Mouse (Mus musculus): ENCODE data around the gene Ifnar2. TPM values are rescaled to one million over a fixed set of nuclear protein-coding genes. Genes with fewer than 3 reads are reported as not detected.

Gene Ifnar2
- polyA plus RNA-seq, 2 experiments from 2014 or later: 45.8 to 48.2 TPM

- ATAC-seq: no peak
Measured at GRCm38 (mm10) chr16:91394826-91395410, 22.3 kb downstream of the Ifnar2 start.

- no peak for ATAC-seq
Measured at GRCm38 (mm10) chr16:91395633-91396392, 23.2 kb downstream of the Ifnar2 start.

- no peak for ATAC-seq
Measured at GRCm38 (mm10) chr16:91396844-91397537, 24.4 kb downstream of the Ifnar2 start.

DNA sequence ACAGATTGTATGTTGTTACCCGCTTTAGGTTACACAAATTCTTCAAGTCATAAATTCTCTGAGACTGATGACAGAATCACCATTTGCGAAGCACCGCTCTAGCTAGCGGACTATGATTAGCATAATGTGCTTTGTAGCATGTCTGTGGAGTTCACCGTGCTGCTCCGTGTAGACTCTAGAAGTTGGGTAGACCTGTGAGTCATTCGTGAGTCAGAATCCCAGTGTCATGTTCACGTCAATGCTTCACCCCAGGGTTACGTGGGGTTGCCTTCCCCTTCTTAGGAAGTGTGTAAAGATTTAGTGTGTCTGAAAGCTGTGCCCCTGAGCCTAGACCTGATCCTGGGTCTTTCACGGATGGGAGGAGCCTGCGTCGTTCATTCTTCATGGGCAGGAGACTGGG, 25.4 kb downstream of the Ifnar2 start:
- ATAC-seq: no peak

- ATAC-seq: no peak
Measured at GRCm38 (mm10) chr16:91398944-91399343, 26.4 kb downstream of the Ifnar2 start.

DNA sequence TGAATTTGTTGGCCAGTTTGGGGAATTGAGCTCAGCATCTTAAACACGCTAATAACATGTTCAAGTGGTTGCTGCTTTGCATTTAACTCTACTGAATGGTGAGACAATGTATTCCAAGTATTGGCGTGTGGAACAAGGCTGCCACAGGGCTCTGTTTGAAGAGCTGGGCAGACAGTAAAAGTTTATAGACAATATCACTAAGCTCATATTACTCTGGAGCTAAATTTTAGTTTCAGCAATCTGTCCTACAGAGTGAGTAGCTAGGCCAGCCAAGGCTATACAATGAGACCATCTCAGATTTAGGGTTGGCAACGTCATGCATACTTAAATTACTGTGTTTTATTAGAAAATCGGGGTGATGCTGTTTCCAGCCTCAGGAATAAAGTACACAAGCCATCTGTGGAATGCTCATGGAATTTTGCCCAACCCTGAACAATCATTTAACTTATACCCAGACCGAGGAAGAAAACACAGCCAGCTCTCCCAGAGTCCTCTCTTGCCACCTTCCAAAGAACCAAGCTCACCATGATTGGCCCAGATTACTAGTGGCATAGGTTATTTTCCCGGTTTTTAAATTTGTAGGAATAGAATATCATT, 29.1 kb downstream of the Ifnar2 start:
- no peak for ATAC-seq

DNA sequence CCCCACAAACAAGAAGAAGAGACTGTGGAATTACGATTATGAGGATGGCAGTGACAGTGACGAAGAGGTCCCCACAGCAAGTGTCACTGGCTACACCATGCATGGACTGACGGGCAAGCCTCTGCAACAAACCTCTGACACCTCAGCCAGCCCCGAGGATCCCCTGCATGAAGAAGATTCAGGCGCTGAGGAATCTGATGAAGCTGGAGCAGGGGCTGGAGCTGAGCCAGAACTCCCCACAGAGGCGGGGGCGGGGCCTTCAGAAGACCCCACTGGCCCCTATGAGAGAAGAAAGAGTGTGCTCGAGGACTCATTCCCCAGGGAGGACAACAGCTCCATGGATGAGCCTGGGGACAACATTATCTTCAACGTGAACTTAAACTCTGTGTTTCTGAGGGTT, 31.2 kb downstream of the Ifnar2 start:
- ATAC-seq: no peak

GRCm38 (mm10) chr16:91404187-91404586, 31.6 kb downstream of the Ifnar2 start:
- ATAC-seq: no peak

DNA sequence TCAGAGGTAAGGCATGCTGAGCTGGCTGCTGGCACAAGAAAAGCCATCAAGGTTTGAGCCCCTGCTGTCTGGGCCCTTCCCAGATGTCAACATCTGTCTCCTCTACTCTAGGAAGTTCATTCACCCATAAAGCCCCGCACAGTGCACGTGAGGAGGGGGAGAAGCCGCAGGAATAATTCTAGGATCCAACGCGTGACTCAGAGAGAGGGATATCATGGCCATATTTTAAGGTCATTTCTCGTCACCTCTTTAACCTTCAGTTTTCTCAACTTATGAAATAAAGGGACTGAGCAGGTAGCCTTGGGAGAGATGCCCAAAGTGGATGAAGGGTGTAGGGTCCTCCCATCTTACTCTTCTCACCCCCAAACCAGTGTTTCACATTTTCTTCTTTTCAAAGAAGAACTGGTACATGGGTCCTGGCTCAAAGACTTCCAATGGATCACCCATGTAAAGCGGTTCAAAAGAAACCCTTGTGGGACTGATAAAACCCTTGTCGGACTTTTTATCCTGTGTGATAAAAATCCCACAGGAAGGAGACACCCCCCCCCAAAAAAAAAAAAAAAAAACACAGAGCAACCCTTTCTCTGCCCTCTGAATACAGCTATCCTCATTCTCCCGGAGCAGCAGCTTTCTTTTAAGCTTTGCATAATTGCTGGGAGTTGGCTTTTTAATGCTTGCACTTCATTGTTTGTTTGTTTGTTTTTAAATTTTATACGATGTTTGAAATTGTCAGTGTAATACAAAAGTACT, 32.4 kb downstream of the Ifnar2 start:
- no peak for ATAC-seq

DNA sequence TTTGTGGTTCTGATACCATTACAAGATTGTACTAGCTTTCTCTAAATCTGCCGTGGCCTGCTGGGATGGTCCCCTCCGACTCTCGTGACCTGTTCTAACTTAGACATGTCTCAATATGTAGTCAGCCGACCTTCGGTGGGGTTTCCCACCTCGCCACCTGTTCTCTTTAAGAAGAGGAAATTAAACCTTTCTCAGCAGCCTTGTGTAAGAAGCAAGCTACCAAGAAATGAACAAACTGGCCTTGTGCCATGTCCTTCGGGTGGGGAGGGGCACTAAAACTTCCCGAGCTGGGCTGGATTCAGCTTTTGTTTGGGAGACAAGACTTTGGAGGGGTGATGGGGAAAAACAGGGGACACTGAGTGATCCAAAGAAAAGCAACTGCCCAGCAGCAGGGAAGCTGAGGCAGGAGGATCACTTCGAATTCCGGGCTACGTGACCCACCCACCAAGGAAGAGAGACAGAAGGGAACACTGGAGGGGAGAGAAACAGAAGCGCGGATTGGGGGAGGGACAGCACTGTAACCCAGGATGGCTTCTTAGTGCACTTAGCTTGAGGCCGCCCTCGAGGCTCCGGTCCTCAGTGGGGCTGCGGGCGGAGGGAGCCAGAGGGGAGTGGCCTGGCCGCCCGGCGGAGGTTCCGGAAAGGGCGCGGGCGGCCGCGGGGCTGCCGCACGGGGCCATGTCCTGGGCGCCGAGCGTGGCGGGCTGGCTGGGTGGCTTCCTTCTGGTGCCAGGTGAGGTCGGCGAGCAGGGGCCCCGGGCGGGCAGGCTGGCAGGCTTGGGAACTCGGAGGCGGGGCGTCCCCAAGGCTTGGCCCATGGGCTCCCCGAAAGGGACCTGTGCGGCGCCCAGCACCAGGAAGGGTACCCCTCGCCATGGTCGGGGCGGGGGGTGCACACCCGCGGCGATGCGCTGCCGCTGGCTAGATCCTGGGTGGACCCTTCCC, 33.3 kb downstream of the Ifnar2 start, which contains the start of gene Il10rb:
Gene Il10rb, plus strand, starts transcription at position 525 of the 945 bp plus-strand sequence.
- peak; percentile 83 for ATAC-seq

DNA sequence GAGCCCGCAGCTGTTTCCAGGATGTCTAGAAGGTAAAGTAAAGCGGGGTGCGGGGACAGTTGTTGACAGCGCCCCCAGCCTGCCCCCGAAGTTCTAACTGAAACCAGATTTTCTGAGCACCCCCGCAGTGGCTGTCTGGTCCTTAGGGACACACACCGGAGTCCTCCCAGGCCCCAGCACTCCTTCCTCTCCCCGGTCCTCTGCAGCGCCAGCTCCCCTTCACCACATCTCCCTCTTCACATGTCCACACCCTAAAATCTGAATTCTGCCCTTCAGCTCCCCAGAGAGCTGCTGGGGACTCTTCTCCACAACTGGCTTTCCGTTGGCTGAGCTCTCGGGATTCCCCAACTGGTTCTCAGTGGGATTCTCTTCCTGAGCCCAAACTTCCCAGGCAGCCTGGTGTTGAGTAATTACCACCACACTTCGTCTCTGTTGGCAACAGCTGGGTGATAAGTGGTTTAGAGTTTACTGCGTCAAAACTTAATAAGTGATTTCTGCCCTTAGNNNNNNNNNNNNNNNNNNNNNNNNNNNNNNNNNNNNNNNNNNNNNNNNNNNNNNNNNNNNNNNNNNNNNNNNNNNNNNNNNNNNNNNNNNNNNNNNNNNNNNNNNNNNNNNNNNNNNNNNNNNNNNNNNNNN, 34.1 kb downstream of the Ifnar2 start:
- ATAC-seq: peak; percentile 33

DNA sequence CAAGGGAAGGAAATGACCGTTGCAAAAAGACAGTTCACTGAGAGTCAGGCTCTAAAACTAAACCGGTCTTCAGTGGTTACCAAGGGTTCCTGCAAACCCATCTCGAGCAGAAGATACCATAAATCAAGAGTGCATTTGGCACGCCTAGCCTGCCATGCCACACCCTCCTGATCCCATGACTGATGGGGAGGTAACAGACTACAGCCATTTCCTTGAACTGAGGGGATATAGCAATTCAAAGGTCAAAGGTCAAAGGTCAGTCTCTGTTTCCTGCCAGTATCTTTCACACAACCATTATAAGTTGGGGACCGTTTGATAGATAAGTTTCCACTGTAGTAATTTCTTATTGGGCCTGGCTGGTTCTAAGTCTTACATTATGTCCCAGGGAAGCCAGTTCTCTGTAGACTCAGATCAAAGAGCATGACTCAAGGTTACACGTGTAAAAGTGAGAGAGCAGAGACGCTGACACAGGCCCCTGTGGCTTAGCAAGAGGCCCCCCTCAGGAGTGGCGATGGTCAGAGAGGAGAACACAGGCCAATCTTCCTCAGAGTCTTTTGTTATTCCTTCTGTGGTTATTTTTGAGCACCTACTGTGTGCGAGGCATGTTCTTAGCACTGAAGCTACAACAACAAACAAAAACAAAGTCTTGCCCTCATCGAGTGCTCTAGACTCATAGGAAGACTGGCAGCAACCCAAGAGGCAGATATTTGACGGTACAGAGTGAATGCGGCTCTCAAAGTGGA, 40.7 kb downstream of the Ifnar2 start:
- ATAC-seq: peak; percentile 79

GRCm38 (mm10) chr16:91415391-91416189, 43.0 kb downstream of the Ifnar2 start:
- no peak for ATAC-seq

- ATAC-seq: no peak
Measured at GRCm38 (mm10) chr16:91416357-91416756, 43.8 kb downstream of the Ifnar2 start.

DNA sequence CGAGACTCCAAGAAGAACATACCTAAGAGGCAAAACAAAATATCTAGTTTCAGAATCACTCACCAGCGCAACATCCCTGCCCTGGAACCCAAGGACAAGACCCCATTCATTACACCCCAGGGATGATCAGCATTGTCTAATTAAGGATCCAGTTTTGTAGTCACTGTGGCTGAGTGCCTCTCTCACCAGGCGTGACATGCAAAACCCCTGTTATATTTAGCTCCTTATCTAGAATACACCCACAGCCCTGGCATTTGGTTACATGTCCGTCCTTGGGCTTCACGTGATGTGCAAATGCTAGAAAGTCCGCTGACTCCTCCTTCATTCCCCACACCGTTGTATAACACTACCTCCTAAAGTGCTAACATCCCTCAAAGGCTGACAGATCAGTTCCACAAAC, 44.4 kb downstream of the Ifnar2 start:
- no peak for ATAC-seq

- ATAC-seq: no peak
Measured at GRCm38 (mm10) chr16:91418531-91418930, 45.9 kb downstream of the Ifnar2 start.

DNA sequence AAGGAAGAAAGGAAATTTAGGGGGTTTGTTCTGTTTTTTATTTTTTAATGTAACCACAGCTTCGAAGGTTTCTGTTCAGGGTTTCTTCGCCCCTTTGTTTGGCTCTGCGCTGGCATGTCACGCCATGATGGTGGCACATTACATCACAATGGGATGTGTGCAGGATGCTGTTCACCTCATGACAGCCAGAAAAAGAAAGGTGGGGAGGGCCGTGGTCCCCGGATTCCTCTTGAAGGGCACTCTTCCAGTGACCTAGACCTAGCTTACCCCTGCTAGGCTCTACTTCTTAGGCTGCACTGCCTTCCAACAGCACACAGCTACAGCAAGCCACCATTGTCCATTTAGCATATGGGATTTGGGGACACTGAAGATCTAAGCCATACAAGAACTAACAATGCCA, 53.2 kb downstream of the Ifnar2 start:
- ATAC-seq: no peak

DNA sequence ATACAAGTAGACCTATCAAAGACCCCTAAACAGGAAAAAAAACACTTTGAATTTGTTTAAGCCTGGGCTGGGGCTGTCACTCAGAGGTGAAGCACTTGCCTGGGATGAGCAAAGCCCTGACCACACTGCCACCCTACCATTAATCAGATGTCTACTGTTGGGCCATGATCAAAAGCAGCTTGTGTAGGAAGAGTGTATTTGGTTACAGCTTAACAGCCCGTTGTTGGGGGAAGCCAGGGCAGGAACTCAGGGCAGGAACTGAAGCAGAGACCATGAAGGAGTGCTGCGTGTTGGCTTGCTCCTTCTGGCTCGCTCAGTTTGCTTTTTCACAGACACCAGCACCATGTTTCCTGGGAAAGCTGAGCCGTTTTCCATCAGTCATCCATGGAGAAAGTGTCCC, 54.0 kb downstream of the Ifnar2 start:
- no peak for ATAC-seq

DNA sequence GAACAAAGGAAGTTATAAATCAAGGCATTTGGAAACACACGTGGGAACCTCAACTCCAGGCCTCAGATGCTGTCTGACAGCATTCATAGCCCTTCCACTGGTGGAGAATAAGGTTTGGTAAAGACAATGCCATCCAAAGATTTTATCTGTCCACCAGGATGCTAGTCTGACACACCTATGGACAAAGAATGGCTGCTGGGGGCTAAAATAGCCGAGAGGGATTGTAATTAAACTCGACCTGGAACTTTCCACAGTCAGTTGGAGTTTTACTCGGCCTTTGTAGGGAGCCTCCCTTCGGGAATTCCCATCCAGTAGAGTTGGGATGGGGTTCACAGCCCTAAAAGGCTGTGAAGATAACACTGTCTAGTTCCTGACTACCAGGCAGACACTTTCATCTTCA, 54.9 kb downstream of the Ifnar2 start:
- ATAC-seq: no peak
